Mouse (Mus musculus): ENCODE results near the gene Tmf1. TPM values are rescaled to one million over a fixed set of nuclear protein-coding genes. Genes with fewer than 3 reads are reported as not detected.

Gene Tmf1
- total RNA-seq, 2 experiments from 2014 or later: 35.0 to 40.4 TPM

DNA sequence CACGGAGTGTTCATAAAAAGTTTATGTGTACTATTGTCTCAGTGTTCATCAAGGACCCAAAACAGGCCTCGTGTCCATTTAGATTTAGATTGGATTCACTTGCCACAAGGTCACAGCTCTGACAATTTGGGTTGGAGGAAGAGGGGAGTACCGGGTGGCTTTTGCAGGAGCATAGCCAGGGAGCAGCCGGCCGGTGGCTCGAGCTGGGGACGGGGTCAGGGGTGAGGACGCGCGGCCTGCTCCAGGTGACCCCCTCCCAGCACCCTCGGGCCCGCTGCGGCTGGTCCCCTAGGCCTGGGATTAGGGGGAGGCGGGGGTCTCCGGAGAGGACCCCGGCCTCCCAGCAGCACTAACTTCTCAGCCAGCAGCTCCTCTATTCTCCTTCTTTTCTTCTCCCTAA lies 26.0 kb upstream of the Tmf1 start:
- DNase-seq (ENCODE audit: low spot score in 2 of 2): peak in 1 of 2 experiments; percentile 24

DNA sequence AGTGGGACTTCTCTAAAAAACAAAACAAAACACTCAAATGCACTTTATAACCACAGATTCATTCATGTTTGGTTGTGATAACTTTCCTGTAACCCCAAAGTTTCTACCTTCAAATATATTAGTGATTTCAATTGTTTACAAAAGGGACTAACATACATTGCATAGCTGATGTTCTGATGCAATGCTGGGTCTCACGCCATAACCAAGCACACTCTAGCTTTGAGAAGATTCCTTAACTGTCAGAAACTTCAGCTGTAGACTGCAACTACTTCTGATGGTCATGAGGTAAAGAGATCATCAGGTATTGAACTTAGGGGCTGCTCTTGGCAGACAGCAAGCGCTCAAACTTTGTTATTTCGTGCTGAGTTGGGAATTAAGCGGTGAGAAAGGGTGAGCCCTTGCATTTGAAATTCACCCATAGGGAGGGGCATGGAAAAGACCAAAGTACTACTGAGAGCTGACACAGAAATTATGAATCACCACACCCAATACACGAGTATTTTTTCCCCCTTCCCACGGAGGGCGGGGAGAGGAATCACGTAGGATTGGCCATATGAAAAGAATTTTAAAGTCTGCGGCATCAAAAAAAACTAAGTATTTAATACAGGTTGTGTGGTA lies 25.4 kb upstream of the Tmf1 start:
- DNase-seq (ENCODE audit: low spot score in 2 of 2): no peak

DNA sequence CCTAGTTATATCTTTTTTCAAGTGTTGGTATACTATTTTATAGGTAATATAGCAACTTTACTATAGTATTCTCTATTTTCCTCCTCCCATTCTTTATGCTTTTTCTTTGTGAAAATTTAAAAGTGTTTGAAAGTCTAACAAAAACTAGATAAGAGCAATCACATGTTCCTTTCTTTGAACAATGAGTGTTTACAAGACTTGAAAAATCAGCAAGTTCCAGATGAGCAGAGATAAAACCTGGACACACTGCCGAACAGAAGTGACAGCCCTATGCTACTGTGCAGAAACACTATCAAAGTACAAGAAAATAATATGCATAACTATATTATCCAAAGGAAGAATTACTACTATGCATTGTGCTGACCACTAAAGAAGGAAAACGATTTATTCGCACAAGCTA lies 23.6 kb upstream of the Tmf1 start:
- DNase-seq (ENCODE audit: low spot score in 2 of 2): no peak

DNA sequence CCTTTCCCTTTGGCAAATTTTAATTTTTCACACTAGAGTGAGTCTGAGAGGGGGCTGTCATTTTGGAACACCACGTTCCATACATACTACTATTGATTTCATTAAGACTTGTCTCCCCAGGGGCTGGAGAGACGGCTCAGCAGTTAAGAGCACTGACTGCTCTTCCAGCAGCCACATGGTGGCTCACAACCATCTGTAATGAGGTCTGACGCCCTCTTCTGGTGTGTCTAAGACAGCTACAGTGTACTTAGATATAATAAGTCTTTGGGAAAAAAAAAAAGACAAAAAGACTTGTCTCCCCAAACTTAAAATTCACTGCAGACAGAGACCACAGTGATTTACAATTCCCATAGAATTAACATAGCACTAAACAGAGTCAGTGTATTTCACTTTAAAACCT lies 21.5 kb upstream of the Tmf1 start:
- no peak for DNase-seq (ENCODE audit: low spot score in 2 of 2)

DNA sequence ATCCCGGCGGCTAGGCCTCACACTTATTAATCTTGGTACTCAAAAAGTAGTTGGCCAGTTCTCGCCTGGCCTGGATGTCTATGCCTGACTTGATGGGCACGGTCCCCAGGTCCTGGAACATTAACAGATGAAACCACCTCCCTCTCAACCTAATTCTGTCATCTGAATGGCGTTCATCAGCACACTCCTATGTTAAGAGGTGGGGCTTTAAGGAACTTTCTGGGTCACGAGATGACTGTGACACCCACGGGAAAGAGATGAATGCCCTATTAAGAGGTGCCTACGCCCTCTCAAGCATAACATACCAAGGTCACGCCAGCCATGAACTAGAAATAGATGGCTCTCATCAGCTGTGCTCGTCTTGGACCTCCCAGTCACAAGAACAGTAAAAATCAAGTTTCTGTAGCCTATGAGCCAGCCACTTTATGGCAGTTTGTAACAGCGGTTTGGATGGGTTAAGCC lies 476 bp upstream of the Tmf1 start:
- DNase-seq (ENCODE audit: low spot score in 2 of 2): no peak

DNA sequence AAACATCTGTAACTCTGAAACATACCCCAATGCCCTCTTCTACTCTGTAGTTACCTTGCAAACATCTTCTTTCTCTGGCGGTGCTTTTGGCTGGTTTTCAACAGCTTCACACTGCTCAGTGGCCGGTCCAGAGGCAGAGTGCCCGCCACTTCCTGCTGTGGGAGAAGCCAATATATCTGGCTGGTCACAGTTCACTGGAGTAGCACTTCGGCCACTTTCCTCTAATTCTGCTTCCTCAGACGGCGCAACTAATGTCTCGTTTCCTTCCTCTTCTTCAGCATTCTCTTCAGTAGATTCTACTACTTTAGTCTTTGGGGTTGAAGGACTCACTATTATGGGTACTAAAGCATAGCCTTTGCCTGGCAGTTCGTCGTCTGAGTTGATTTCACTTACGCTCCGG lies 3.2 kb downstream of the Tmf1 start:
- no peak for DNase-seq (ENCODE audit: low spot score in 2 of 2)

DNA sequence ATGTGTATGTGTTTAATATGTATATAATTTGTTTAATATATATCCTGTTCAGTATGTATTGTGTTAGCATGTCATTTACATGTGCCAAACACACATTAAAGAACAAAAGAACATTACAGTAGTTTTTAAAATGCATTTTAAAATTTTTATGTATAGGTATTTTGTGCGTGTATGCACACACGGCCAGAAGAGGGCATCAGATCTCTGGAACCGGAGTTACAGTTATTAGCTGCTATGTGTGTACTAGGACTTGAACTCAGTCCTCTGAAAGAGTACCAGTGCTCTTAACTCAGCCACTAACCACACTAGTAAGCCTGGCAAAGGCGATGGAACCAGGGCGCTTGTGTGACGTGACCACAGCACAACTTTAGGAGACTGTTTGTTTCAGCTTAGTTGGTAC lies 28.8 kb downstream of the Tmf1 start:
- DNase-seq (ENCODE audit: low spot score in 2 of 2): no peak

DNA sequence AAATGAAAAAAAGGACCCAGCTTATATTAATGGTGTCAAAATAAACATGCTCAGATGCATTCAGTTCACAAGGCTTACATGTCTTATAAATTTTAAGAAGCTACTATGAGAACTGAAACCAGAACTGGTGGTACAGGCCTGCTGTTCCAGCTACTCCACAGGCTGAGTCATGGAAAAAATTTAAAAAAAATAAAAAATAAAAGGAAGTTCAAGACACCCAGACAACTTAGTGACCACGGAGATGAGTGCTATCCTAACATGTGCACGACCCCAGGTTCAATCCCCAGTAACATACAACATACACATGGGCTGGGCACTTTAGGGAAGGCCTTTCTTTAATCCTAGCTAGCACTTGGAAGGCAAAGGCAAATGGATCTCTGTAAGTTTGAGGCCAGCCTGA lies 29.2 kb downstream of the Tmf1 start:
- no peak for DNase-seq (ENCODE audit: low spot score in 2 of 2)

DNA sequence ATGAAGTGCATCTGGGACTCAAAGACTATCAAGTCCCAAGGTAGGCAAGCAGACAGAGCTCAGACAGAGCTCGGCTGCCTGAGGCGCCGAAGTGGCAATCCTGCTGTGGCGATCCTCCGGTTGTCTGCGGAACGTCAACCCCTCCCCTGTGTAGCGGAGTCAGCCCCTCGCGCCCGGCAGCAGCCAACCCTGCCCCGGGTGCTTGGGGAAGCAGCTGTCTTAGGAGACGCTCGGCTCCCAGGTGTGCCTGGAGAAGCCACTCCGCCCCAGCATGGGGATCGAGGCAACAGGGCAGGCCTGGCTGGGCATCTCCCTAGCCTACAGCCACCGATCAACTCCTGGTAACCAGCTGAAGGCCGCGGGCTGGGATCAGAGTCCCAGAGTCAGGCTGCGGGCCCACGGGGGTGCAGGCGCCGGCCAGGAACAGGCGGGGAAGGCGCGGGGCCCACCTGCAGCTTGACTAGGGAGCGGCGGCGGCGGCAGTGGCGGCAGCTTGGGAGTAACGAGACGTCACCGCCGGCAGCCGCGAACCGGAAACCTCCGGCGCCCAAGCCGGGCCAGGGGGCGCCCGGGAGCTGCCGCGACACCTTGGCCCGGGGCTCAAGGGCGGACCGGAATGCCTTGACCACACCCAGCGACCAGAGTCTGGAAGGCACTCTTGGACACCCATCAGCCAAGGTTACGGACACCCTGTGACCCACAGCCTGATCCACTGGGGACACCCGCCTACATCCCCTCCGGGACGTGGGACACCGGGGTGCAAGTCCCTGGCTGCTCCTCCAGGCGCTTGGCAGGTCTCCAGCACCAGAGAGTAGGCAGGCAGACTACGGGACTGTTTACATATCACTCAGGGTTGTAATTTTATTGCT lies 30.3 kb downstream of the Tmf1 start, which contains the start of gene Eogt:
Gene Eogt (minus strand): TSS at position 800 of the 869 bp plus-strand sequence.
- peak; percentile 55 to 67 for DNase-seq (ENCODE audit: low spot score in 2 of 2)

DNA sequence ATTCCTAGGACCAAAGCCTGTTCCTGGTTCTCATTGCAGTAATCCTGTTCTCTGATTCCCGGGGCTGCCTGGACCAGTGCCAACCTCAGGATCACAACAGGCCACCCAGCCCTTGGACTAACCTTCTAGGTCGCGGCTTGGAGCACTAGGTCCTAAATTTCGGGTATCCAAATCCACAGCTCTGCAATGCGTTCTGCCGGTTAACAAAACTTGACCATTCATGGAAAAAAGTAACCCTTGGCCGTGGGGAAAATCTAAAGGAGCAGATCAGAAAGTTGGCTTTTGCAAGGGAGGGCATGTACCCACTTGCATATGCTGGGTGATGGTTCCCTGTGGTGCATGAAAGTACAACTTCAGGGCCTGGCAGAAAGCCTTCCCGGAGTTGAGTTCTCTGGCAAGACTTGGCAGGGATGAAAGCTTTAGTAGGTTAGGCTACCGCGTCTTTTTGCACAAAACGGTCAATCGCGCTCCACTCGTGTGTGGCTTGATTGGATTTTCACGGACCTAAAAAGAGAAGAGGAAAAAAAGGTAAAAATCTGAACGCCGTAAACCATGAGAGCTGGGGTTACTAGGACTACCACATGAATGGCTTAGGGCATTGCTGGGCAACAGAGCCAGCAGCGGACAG lies 31.1 kb downstream of the Tmf1 start:
- peak in 1 of 2 experiments; percentile 48 for DNase-seq (ENCODE audit: low spot score in 2 of 2)

DNA sequence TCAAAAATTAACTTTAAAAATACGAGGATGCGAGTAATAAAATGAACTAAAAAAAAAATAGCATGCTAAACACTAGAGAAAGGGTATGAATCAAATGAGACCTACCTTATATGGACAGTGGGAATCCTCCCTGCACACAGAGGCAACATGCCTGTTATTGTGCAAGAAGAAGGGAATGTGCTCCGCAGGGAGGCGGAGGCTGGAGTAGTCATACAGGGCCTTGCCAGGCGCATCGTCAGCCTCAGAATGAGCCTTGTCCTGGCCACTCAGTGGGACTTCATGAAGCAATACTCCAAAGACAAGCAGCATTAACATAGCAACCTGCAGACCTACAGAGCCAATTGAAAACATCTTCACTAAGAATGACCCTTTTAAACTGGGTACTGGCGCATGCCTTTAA lies 33.8 kb downstream of the Tmf1 start:
- peak in 1 of 2 experiments; percentile 19 for DNase-seq (ENCODE audit: low spot score in 2 of 2)

DNA sequence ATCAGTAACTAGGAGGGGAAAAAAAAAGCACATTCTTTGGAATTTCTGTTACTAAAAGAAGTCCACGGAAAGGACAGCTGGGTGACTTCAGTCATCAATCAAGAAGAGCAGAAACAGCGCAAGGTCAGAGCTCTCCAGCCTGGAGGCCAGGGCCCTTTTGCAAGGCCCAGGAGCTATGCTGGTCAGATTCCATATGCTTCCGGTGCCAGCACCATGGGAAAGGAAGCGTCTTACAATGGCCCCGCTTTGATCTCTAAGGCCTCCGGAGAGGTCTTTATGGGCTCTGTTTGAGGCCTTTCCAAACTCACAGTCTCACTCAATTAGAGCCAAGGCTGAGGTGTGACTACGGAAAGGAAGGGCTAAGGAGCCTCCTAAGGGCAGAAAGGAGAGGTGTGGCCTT lies 34.6 kb downstream of the Tmf1 start:
- DNase-seq (ENCODE audit: low spot score in 2 of 2): no peak

DNA sequence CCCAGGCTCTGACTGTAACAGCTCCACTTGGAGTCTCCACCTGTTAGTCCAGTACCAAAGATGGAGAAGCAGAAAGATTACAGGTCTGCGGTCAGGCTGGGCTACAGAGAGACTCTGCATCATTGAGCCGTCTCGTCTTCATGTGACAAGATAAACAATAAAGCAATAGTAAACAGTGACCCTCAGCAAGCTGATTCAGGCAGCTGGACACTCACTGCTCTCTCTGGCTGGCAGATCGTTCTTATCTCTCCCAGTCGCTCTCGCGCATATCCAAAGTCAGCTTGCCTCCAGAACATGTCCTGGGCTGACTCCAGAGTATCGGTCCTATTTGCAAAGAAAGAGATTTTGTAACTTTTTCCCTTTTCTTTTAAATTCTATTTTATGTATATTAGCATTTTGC lies 36.3 kb downstream of the Tmf1 start:
- no peak for DNase-seq (ENCODE audit: low spot score in 2 of 2)

DNA sequence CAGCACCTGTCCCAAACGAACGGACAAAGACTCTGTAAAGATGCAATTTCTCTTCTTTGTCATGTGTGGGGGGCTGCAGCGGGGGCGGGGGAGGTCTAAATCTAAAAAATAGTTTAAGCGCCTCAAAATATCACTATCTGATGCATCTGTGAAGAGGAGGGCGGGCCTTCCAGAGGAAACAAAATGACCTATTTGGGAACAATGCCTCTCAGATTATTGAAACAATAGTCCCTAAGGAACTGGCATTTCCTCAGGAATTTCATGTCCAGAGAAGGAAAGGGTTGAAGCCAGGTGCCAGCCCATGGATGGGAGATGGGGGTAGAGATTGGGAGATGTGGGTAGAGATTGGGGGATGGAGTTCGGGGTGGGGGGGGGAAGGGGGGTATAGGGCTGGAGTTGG lies 37.1 kb downstream of the Tmf1 start:
- DNase-seq (ENCODE audit: low spot score in 2 of 2): no peak

DNA sequence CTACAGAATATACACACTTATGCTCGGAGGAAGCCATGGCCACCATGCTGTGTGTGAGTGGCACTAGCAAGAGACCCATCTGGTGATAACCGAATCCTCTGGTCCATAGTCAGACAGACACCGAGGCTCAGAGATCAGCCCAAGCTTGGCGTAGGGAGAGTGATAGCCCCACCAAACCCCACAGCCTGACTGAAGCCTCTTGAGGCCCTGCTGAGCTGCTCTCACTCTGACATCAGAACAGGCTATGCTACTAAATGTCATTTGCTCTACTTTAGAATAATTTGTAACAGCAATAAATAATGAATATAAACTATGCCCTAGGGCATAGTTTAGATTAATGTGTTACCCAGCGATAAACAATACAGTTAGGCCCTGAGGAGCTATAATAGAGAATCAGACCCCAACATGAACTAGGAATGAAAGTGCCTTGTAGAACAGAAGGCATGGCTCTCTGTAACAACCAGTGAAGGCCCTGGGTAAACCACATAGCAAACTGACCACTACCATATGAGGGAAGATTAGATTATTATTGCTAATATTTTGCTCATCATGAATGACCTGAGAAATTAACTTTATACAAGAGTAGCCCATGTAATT lies 46.1 kb downstream of the Tmf1 start:
- no peak for DNase-seq (ENCODE audit: low spot score in 2 of 2)

DNA sequence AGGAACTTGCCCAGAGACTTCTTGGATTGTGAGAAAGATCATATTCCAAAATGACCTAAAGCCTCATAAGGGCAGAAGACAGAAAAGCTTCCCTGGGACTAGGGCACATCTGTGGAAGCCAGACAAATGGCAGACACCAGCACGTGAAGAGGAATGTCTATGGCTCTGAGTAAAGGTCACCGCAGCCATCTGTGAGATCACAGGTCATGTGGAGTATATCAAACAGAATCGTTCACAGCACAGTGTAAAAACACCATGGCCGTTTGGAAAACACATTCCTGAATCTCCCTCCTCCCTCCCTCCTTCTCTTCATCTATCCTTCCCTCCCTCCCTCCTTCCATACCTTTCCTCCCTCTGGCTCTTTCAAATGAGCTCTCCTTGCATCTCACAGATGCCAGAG lies 47.1 kb downstream of the Tmf1 start:
- no peak for DNase-seq (ENCODE audit: low spot score in 2 of 2)

DNA sequence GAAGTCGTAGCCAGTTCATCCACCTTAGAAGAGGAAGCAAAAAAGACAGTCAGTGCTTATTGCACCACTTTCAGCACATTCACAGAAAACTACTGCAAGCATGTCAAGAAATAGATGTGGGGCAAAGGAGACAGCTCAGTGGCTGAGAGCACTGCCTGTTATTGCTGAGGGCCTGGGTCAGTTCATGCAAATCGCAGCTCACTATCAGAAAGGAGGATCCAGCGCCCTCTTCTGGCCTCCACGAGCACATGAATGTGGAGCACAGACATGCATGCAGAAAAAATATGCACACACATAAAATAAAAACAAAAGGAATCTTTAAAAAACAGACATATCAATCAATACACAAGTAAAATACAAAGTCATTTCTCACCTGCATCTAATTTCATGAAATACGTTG lies 47.9 kb downstream of the Tmf1 start:
- no peak for DNase-seq (ENCODE audit: low spot score in 2 of 2)

DNA sequence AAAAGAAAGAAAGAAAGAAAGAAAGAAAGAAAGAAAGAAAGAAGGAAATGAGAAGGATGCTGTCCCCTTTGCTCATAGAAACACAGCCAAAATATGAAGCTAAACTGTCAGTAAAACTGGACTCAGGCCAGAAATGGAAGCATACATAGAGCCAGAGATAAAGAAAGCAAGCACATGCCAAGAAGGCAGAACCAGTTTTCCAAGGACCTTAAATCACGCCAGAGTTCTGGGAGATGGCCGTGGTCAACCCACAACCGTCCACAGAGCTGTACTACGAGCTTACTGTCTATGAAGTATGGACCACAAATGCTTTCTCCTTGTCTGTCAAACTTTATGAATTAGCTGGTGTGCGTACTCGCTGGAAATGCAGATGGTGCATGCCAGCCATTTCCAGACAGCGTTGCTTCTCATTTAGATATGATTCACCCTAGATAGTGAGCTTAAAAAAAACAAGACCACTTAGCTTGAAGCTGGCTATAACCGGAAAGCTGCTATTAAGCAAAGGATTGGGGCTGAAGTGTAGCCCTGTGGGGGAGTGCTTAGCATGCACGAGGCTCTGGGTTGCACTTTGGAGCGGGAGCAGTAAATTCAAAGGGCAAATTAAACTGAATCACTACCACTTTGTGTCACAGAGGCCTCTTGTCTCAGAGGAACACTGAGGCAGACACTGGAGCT lies 54.4 kb downstream of the Tmf1 start:
- no peak for DNase-seq (ENCODE audit: low spot score in 2 of 2)

DNA sequence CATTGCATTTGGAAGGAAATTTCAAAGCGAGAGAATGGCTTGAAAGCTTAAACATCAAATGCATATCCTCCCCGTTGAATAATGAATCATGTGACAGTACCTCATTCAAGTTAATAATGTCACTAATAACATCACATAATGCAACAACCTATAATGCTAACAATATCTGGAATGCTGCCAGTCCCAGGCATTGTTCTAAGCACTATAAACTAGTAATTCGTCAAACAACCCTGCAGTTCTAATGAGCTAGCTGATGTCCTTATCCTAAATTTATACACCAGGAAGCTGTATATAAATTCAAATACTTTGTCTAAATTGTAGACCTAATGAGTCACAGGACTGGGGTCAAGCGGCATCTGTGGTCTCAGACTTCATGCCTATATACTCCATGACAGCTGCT lies 58.0 kb downstream of the Tmf1 start:
- no peak for DNase-seq (ENCODE audit: low spot score in 2 of 2)

DNA sequence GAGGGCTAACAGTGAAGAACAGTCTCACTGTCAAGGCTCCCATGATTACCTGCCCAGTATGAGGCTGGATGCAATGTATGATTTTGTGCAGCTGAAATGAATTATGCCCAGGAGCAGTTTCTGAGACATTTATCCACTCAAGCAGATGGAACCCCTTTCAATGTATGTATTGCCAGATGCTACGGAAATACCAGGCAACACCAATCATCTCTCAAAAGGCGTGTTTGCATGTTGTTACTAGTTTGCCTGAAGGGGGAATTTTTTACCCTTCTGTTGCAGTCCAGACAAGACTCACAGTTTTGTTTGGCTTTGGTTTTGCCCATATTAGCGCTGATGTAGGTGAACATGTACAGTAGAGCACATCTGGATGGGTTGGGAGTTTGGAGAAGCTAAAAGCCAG lies 60.6 kb downstream of the Tmf1 start:
- no peak for DNase-seq (ENCODE audit: low spot score in 2 of 2)

DNA sequence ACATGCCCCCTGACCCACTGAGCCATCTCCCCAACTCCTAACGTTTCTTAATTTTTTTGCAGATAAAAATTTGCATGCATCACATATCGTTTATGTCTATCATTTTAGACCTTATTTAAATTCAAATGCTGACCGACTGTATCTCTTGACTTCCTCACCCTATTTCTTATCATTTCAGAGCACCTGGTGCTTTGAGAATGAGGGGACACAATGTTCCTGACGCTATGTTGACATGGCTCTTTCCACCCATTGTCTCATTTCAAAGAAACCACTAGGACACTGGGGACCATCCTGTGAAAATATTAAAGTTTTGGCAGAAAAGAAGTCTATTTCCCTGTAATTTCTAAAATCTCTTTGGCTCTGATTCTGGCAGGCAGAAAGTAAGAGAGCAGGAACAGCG lies 62.0 kb downstream of the Tmf1 start:
- no peak for DNase-seq (ENCODE audit: low spot score in 2 of 2)

Measured in gastrocnemius, postnatal 4 days (tissue).